9 mouse cellular contexts compared by ENCODE assay signal in genomic region chr12:55489986-55490721, GRCm38 (mm10). TPM values are rescaled to one million over a fixed set of nuclear protein-coding genes. Genes with fewer than 3 reads are reported as not detected.
DNase-seq lines count a peak whose midpoint lies in the region; ATAC-seq and TF ChIP-seq lines count a peak whose summit lies in the region.
"Had no signal": no experiment of that assay in that cellular context is flagged by ENCODE, and none has a peak within 500 bp of the region (broad histone marks: within the 10 kb centered on the region; RNA-seq: fewer than 3 reads in every experiment).

No protein-coding gene starts in this region.

- no peaks in the 10 kb centered on the region for H3K9me3 ChIP-seq in E14TG2a.4 (ENCODE audit: low read length)
- no peaks in the 10 kb centered on the region for H3K9me3 ChIP-seq in liver, embryonic 15.5 days (replicated peaks)
- no peaks in the 10 kb centered on the region for H3K9me3 ChIP-seq in forebrain, embryonic 10.5 days

- TF ChIP-seq POLR2A in kidney, adult 2 months (IDR thresholded peaks at IDR 0.05; ENCODE audit: low read depth, low read length) = no peak

- no peak for DNase-seq in kidney, adult 2 months
- DNase-seq in kidney, adult 9 months = no peak
- DNase-seq in adipocyte (ENCODE audit: low spot score) = peak; percentile 22
- DNase-seq in forebrain, embryonic 10.5 days (ENCODE audit: extremely low spot score, low spot score) = no peak
- DNase-seq in layer of hippocampus, adult 18-20 months (ENCODE audit: low spot score in 2 of 2) = no peak
- DNase-seq in embryo, embryonic 10.5 days (ENCODE audit: low spot score) = no peak

- H3K4me2 ChIP-seq in liver, embryonic 15.5 days = peak overlapping the region; percentile 99

- no peak for TF ChIP-seq CTCF in kidney, adult 2 months (conservative IDR thresholded peaks at IDR 0.05; ENCODE audit: insufficient read depth, insufficient read length, low read depth, low read length)
- no peak for TF ChIP-seq CTCF in E14TG2a.4 (conservative IDR thresholded peaks at IDR 0.05; ENCODE audit: low read length)

- H3K9ac ChIP-seq in liver, embryonic 15.5 days = no peak overlapping the region

- peak overlapping the region; percentile 97; the same call in 1 of the 2 replicates for H3K27ac ChIP-seq in kidney, adult 2 months (ENCODE audit: insufficient read depth, low read depth, low read length)
- H3K27ac ChIP-seq in liver, embryonic 15.5 days (replicated peaks) = 0 out of 2 replicates have a peak overlapping the region, but pooled peaks have one; percentile 29
- no peak overlapping the region for H3K27ac ChIP-seq in forebrain, embryonic 10.5 days

- peaks cover 17% of the 10 kb centered on the region for H3K36me3 ChIP-seq in kidney, adult 2 months (ENCODE audit: control insufficient read depth, insufficient read depth, low read length)
- peaks cover 58% of the 10 kb centered on the region for H3K36me3 ChIP-seq in E14TG2a.4 (ENCODE audit: insufficient read depth, low read length)
- H3K36me3 ChIP-seq in liver, embryonic 15.5 days (replicated peaks) = peaks cover 34% of the 10 kb centered on the region
- peaks cover 47% of the 10 kb centered on the region for H3K36me3 ChIP-seq in forebrain, embryonic 10.5 days (replicated peaks)

- H3K27me3 ChIP-seq in kidney, adult 2 months (replicated peaks; ENCODE audit: control insufficient read depth, insufficient read depth, low read length) = no peaks in the 10 kb centered on the region
- H3K27me3 ChIP-seq in E14TG2a.4 (ENCODE audit: insufficient read depth, low read length) = no peaks in the 10 kb centered on the region
- no peaks in the 10 kb centered on the region for H3K27me3 ChIP-seq in liver, embryonic 15.5 days
- H3K27me3 ChIP-seq in forebrain, embryonic 10.5 days (ENCODE audit: poor library complexity, severe bottlenecking) = 0 out of 2 replicates have a peak, but pooled peaks cover 8% of the 10 kb centered on the region

- 62% methylated on average over 14 of the region's 14 CpGs for WGBS in kidney, adult 2 months
- WGBS in liver, embryonic 15.5 days (ENCODE audit: insufficient replicate concordance) = 82% methylated on average over 14 of the region's 14 CpGs
- 91% methylated on average over 14 of the region's 14 CpGs for WGBS in forebrain, embryonic 10.5 days

- H3K4me1 ChIP-seq in kidney, adult 2 months (ENCODE audit: control insufficient read depth, insufficient read depth, low read length) = peaks cover 26% of the 10 kb centered on the region
- H3K4me1 ChIP-seq in E14TG2a.4 (replicated peaks; ENCODE audit: low read depth, low read length) = peaks cover 82% of the 10 kb centered on the region
- peaks cover 62% of the 10 kb centered on the region for H3K4me1 ChIP-seq in liver, embryonic 15.5 days (replicated peaks)
- H3K4me1 ChIP-seq in forebrain, embryonic 10.5 days = peaks cover 29% of the 10 kb centered on the region

- peak overlapping the region; percentile 45 for H3K4me3 ChIP-seq in kidney, adult 2 months (ENCODE audit: insufficient read depth, low read depth, low read length)
- H3K4me3 ChIP-seq in E14TG2a.4 (replicated peaks; ENCODE audit: low read length) = peak overlapping the region; percentile 96
- H3K4me3 ChIP-seq in liver, embryonic 15.5 days (replicated peaks) = peak overlapping the region; percentile 93
- no peak overlapping the region for H3K4me3 ChIP-seq in forebrain, embryonic 10.5 days

- no peak for ATAC-seq in liver, embryonic 15.5 days (ENCODE audit: insufficient read depth)
- ATAC-seq: activated CD4-positive, CD25-positive, alpha-beta regulatory T cell, adult 4 months had no signal

RNA-seq across cellular contexts. Expression of gene Nfkbia, which starts 2.3 kb away (rescaled TPM):
- 90.0 and 93.3 TPM in 2 replicates for polyA plus RNA-seq in kidney, adult 2 months (2012; rRNA removed)
- polyA plus RNA-seq in liver, embryonic 15.5 days (2015; fragmentation: Nextera tagmentation; extraction: Ambion mirVana) = 22.9 and 24.4 TPM in 2 replicates
- polyA plus RNA-seq in forebrain, embryonic 10.5 days (2016; fragmentation: Nextera tagmentation; extraction: Ambion mirVana) = 34.3 and 36.1 TPM in 2 replicates
- total RNA-seq in layer of hippocampus, adult 18-20 months (2021) = 10 to 100 TPM; 33.8 to 54.4 TPM
